Mouse (Mus musculus) T-helper 17 cell (primary cell): ENCODE measurements around the gene Shisa5.

Experiments
- in situ Hi-C, 2 experiments: fragments of 300-600 bp; cut with MboI, MseI; formaldehyde crosslinking; loops; 1 replicate in 1 of 2; 2 replicates in 1 of 2; pipeline ENCODE4 v1.15.1; 2025; ENCODE audit warnings: high pct_unique_total_duplicates in 2 of 2

The Shisa5 gene

DNA sequence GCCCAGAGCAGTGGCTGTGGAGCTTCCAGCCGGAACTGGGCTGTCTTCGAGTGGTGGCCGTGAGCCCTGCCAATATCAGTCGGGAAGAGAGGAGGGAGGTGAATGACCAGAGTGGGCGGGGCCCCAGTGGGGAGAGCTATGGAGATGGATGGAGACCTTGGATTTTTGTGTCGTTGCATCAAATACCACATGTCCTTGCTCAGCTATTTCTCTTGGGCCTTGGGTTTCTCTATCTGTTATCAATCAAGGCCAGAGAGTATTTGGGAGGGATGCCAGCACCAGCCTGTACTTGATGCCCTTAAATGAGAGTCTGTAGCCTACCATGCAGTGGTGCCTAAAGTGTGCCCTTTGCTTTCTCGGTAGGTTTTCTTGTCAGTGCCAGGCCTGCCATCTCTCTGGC lies 64.9 kb downstream of the Shisa5 start:
- in situ Hi-C loops, result no loop called here

- in situ Hi-C loops, result no loop called here
Observed at GRCm38 (mm10) chr9:109104083-109104482, 65.7 kb downstream of the Shisa5 start.

- in situ Hi-C loops, result no loop called here
Observed at GRCm38 (mm10) chr9:109105011-109105410, 66.6 kb downstream of the Shisa5 start.

GRCm38 (mm10) chr9:109105648-109106047 lies 67.3 kb downstream of the Shisa5 start:
- in situ Hi-C loops, result no loop called here

DNA sequence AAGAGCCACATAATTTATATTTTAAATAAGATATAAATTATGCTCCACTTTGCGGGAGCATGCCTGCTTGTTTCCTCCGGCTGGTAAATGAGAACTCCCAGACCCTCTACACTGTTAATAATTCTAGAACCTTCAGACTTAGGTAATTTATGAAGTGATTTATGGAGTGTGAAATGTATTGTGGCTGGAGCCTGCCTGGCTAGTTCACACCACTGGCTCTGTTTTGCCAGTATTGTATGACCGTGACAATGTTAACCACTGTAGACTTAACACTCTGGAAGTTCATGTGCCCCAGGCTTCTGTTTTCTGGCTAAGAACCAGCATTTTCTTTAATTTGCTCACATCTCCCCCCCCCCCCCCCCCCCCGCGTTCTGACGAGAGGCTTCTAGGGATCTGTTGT lies 69.0 kb downstream of the Shisa5 start:
- in situ Hi-C loops, result no loop called here
